Mouse (Mus musculus) lung, postnatal 10 days (tissue): ENCODE measurements at regions not wholly inside any gene's neighbourhood (a gene's known extent, or its start where the extent isn't known, plus 50 kb on each side); places are given as distances from the start of the nearest gene placed in this dataset.

ENCODE experiments used
- DNase-seq: peaks from one replicate; pipeline ENCODE4 v3.0.0; 2021

- peak; percentile 47 for DNase-seq
These were observed 70.2 kb upstream of the Picalm start for GRCm38 (mm10) chr7:90059629-90060301.

DNA sequence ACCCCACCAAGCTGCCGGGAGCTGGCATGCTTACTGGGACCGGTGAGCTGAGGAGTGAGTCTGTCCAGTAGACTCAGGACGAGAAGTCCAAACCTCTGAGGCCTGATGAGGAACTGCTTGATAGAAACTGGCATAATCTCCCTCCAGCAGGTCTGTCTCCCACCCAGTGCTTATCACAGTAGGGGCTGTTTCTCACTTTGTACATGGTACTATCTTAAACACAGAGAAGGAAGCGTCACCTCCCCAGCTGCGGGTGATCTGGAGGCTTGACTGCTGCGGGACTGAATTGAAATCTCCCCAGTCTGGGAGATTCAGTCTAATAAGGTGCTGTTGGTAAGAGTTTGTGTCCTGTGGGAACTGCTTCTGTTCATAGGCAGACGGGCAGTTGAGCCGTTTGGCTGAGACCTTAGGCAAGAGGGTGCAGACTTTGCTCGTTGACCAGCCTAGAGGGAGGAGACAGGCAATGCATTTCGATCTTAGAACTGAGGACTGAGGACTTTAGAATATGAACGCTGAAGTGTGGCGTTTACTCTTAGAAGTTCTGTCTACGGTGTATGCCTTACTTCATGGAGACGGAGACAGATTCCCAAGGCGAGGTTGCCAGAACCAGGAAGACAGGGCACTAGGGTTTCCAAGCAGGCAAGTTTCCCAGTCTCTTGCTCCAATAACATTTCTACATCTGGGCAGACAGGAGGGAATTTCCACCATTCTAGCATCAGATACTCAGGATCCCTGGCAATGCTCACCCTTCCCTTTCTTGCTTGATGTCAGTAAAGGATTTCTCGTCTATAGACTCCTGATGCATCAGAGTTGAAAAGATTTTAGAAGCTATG lies 69.5 kb upstream of the Picalm start:
- DNase-seq: no peak

GRCm38 (mm10) chr7:90061701-90062100 lies 68.3 kb upstream of the Picalm start:
- DNase-seq: no peak

- no peak for DNase-seq
These were observed 67.1 kb upstream of the Picalm start for GRCm38 (mm10) chr7:90062874-90063273.

DNA sequence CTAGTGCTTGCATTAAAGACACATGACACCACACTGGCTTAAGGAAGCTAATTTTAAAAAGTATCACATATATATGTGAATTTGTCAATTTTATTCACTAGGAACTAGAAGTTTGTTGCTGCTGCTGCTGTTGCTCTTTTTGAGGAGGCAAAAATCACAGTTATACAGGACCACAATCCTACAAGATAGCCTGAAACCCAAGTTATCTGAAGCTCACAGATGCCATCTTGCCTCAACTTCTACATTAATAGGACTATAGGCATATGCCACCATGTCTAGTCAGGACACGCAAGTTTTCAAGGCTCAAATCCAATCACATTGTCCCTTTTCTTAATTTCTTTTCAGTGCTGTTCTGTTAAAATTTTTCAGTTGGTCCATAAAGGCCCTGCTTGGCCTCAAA lies 65.8 kb upstream of the Picalm start:
- DNase-seq: no peak

GRCm38 (mm10) chr7:90065269-90065955 lies 64.6 kb upstream of the Picalm start:
- DNase-seq: no peak

- DNase-seq: no peak
These were observed 63.7 kb upstream of the Picalm start for GRCm38 (mm10) chr7:90066275-90066674.

GRCm38 (mm10) chr7:90067961-90068665 lies 61.9 kb upstream of the Picalm start:
- peak; percentile 65 for DNase-seq

DNA sequence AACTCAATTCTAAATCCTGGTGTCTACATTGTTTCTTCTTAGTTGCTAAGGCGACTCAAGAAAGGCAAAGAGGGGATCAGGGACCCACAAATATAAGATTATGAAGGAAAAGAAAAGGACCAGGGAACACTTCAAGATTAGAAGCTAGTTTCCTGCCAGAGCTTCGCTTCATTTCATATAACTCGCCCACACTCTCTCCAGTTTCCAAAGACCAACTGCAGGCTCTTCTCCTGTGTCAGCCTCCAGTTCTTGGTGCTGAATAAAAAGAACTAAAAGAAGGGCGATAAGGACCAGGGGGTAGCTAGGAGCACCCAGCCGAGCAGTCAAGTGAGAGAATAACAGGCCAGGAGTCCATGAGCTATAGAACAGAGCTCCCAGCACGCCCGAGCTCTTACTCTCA lies 59.7 kb upstream of the Picalm start:
- DNase-seq: no peak

DNA sequence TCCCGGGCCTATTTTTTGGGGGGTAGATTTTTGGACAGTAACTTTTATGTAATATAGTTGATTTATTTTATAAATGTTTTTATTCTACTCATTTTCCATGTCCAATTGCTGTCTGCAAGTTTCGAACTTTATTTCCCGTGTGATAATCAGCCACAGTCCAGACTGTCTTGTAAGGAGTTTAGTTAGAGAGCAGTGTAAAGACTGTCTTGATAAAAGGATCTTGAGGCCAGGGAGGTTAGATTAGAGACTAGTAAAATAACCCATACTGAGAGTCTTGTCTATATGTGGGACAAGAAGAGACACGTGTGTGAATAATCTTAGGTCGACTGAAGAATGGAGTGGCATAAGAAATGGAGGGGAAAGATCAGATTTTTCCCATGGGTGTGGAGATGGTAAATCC lies 56.1 kb upstream of the Picalm start:
- no peak for DNase-seq

DNA sequence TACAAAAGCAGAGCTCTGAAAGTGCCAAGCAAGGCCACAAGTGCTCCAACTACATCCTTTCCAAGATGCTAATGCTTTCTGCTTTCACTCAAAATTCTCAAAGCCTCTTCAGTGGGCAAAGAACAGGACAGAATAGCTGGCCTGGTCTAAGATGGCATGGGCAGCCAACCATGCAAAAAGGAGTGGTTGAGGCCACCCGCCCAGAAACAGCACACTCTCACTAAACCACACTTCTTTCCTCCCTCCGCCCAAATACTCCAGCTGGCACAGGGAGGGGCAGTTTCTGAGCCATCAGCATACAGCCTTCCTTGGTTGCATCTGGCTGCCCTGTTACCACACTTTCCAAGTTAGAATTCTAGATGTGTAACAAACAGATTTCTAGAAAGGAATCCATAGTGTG lies 55.4 kb upstream of the Picalm start:
- DNase-seq: no peak

GRCm38 (mm10) chr7:90077565-90077964 lies 52.4 kb upstream of the Picalm start:
- DNase-seq: no peak

- no peak for DNase-seq
These were observed 49.8 kb upstream of the Picalm start for GRCm38 (mm10) chr7:90080083-90080772.
